In the genomic region with DNA sequence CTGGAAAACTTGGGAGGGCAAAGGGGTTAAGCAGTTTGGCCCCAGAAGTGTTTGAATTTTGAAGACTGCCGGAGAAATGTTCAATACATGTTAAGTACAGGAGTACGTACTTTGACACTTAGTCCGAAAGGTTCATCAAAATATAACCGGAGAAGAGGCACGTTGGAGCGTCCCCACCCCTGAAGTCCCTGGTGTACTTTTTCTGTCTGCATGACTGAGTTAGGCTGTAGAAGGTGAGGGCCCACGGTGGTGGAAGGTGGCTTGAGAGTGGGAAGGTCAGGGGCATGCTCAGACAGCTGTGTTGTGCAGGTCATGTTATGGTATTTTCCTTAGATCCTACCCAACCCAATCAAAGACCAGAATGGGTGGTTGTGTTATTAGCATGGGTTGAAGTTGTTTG, we compare ENCODE assay signal across 10 mouse cellular contexts. TPM values are rescaled to one million over a fixed set of nuclear protein-coding genes. Genes with fewer than 3 reads are reported as not detected.
DNase-seq lines count a peak whose midpoint lies in the region; ATAC-seq and TF ChIP-seq lines count a peak whose summit lies in the region.
"Had no signal": no experiment of that assay in that cellular context is flagged by ENCODE, and none has a peak within 500 bp of the region (broad histone marks: within the 10 kb centered on the region; RNA-seq: fewer than 3 reads in every experiment).

No protein-coding gene starts in this region.

- H3K9me3 ChIP-seq in hindbrain, embryonic 10.5 days: no peaks in the 10 kb centered on the region
- H3K9me3 ChIP-seq in hindbrain, embryonic 14.5 days (ENCODE audit: control insufficient read depth, low read length): no peaks in the 10 kb centered on the region
- H3K9me3 ChIP-seq in embryonic facial prominence, embryonic 10.5 days: no peaks in the 10 kb centered on the region
- H3K9me3 ChIP-seq in intestine, embryonic 16.5 days (ENCODE audit: control insufficient read depth, low read length): no peaks in the 10 kb centered on the region
- no peaks in the 10 kb centered on the region for H3K9me3 ChIP-seq in liver, embryonic 14.5 days (ENCODE audit: control insufficient read depth, low read length)

- no peak overlapping the region for H3K9ac ChIP-seq in hindbrain, embryonic 14.5 days
- peak overlapping the region; percentile 97; the same call in 1 of the 2 replicates for H3K9ac ChIP-seq in intestine, embryonic 16.5 days (ENCODE audit: low read depth, low read length)
- no peak overlapping the region for H3K9ac ChIP-seq in liver, embryonic 14.5 days (replicated peaks)

- no peak for TF ChIP-seq CTCF in liver, embryonic 14.5 days (IDR thresholded peaks at IDR 0.05; ENCODE audit: low read depth)

- 90% methylated on average over 7 of the region's 7 CpGs for WGBS in hindbrain, embryonic 10.5 days
- 95% methylated on average over 7 of the region's 7 CpGs for WGBS in hindbrain, embryonic 14.5 days
- 88% methylated on average over 7 of the region's 7 CpGs for WGBS in embryonic facial prominence, embryonic 10.5 days
- WGBS in intestine, embryonic 16.5 days: 85% methylated on average over 7 of the region's 7 CpGs
- 76% methylated on average over 7 of the region's 7 CpGs for WGBS in liver, embryonic 14.5 days (ENCODE audit: insufficient replicate concordance)

- TF ChIP-seq EP300 in liver, embryonic 14.5 days (IDR thresholded peaks at IDR 0.05; ENCODE audit: low read depth): no peak

- no peaks in the 10 kb centered on the region for H3K36me3 ChIP-seq in hindbrain, embryonic 10.5 days
- H3K36me3 ChIP-seq in hindbrain, embryonic 14.5 days (replicated peaks; ENCODE audit: control insufficient read depth, insufficient read depth): no peaks in the 10 kb centered on the region
- 0 out of 2 replicates have a peak, but pooled peaks cover 4% of the 10 kb centered on the region for H3K36me3 ChIP-seq in embryonic facial prominence, embryonic 10.5 days (replicated peaks)
- H3K36me3 ChIP-seq in intestine, embryonic 16.5 days (ENCODE audit: control insufficient read depth, insufficient read depth, low read length): no peaks in the 10 kb centered on the region
- H3K36me3 ChIP-seq in liver, embryonic 14.5 days (replicated peaks; ENCODE audit: control insufficient read depth, insufficient read depth, low read depth): no peaks in the 10 kb centered on the region
- H3K36me3 ChIP-seq: G1E had no signal

- no peak overlapping the region for H3K4me2 ChIP-seq in hindbrain, embryonic 14.5 days (replicated peaks)
- H3K4me2 ChIP-seq in intestine, embryonic 16.5 days (ENCODE audit: low read depth, low read length): peak overlapping the region; percentile 81
- peak overlapping the region; percentile 54; the same call in 1 of the 2 replicates for H3K4me2 ChIP-seq in liver, embryonic 14.5 days (ENCODE audit: low read depth)

- DNase-seq in hindbrain, embryonic 10.5 days (ENCODE audit: low spot score): no peak
- DNase-seq in hindbrain, embryonic 14.5 days (ENCODE audit: low spot score): no peak
- DNase-seq in embryonic facial prominence, embryonic 10.5 days (ENCODE audit: low spot score): no peak
- DNase-seq in liver, embryonic 14.5 days (ENCODE audit: low read depth in 3 of 3, low spot score in 3 of 3): no peak
- no peak for DNase-seq in layer of hippocampus, adult 9-11 months
- DNase-seq: adrenal gland, adult 2 months; right cerebral cortex, postnatal 4 days had no signal

- no peaks in the 10 kb centered on the region for H3K27me3 ChIP-seq in hindbrain, embryonic 10.5 days (ENCODE audit: insufficient read depth, poor library complexity, severe bottlenecking)
- no peaks in the 10 kb centered on the region for H3K27me3 ChIP-seq in hindbrain, embryonic 14.5 days (ENCODE audit: control insufficient read depth, insufficient read depth, low read length)
- no peaks in the 10 kb centered on the region for H3K27me3 ChIP-seq in embryonic facial prominence, embryonic 10.5 days (replicated peaks; ENCODE audit: low read depth, poor library complexity, severe bottlenecking)
- no peaks in the 10 kb centered on the region for H3K27me3 ChIP-seq in intestine, embryonic 16.5 days (replicated peaks; ENCODE audit: control insufficient read depth, insufficient read depth, low read length)
- peaks cover 18% of the 10 kb centered on the region for H3K27me3 ChIP-seq in liver, embryonic 14.5 days (ENCODE audit: control insufficient read depth, insufficient read depth, low read length)

- ATAC-seq in hindbrain, embryonic 14.5 days (ENCODE audit: low FRiP score): no peak
- ATAC-seq in intestine, embryonic 16.5 days: no peak
- no peak for ATAC-seq in liver, embryonic 14.5 days (ENCODE audit: insufficient read depth)
- no peak for ATAC-seq in CD4-positive, CD25-positive, alpha-beta regulatory T cell, adult 4 months

- peaks cover 26% of the 10 kb centered on the region for H3K4me1 ChIP-seq in hindbrain, embryonic 10.5 days (replicated peaks)
- peaks cover 10% of the 10 kb centered on the region for H3K4me1 ChIP-seq in hindbrain, embryonic 14.5 days (replicated peaks; ENCODE audit: control insufficient read depth, insufficient read depth, low read length)
- H3K4me1 ChIP-seq in embryonic facial prominence, embryonic 10.5 days: peaks cover 39% of the 10 kb centered on the region
- peaks cover 23% of the 10 kb centered on the region for H3K4me1 ChIP-seq in intestine, embryonic 16.5 days (ENCODE audit: control insufficient read depth, insufficient read depth, low read length)
- H3K4me1 ChIP-seq in liver, embryonic 14.5 days (replicated peaks; ENCODE audit: control insufficient read depth in 2 of 2, insufficient read depth in 2 of 2, low read length in 1 of 2): peaks cover 0 to 8% of the 10 kb centered on the region in 2 experiments; a peak in 1 of 4 replicates

- peak overlapping the region; percentile 92 for H3K4me3 ChIP-seq in hindbrain, embryonic 10.5 days
- H3K4me3 ChIP-seq in hindbrain, embryonic 14.5 days (replicated peaks; ENCODE audit: low read length): no peak overlapping the region
- H3K4me3 ChIP-seq in embryonic facial prominence, embryonic 10.5 days: peak overlapping the region; percentile 93; the same call in 1 of the 2 replicates
- no peak overlapping the region for H3K4me3 ChIP-seq in intestine, embryonic 16.5 days (ENCODE audit: low read length)
- no peak overlapping the region for H3K4me3 ChIP-seq in liver, embryonic 14.5 days (ENCODE audit: insufficient read depth in 1 of 2, low read depth in 2 of 2, low read length in 2 of 2)

- peak overlapping the region; percentile 99; the same call in 1 of the 2 replicates for H3K27ac ChIP-seq in hindbrain, embryonic 10.5 days
- H3K27ac ChIP-seq in hindbrain, embryonic 14.5 days: no peak overlapping the region
- H3K27ac ChIP-seq in embryonic facial prominence, embryonic 10.5 days (replicated peaks): peak overlapping the region; percentile 100
- peak overlapping the region; percentile 100 for H3K27ac ChIP-seq in intestine, embryonic 16.5 days (ENCODE audit: low read length)
- no peak overlapping the region for H3K27ac ChIP-seq in liver, embryonic 14.5 days

RNA-seq across cellular contexts. Expression of gene Lpp, which starts 1.4 kb away (rescaled TPM):
- 26.6 and 28.6 TPM in 2 replicates for polyA plus RNA-seq in hindbrain, embryonic 10.5 days (2016; fragmentation: Nextera tagmentation; extraction: Ambion mirVana)
- polyA plus RNA-seq in hindbrain, embryonic 14.5 days (2014; fragmentation: Nextera tagmentation; extraction: Ambion mirVana): 11.0 and 13.0 TPM in 2 replicates
- polyA plus RNA-seq in embryonic facial prominence, embryonic 10.5 days (2016; fragmentation: Nextera tagmentation; extraction: Ambion mirVana): 41.8 and 43.5 TPM in 2 replicates
- polyA plus RNA-seq in intestine, embryonic 16.5 days (2015; fragmentation: Nextera tagmentation; extraction: Ambion mirVana): 64.7 and 66.5 TPM in 2 replicates
- polyA plus RNA-seq in liver, embryonic 14.5 days (2012; rRNA removed): 1.4 TPM in 2 replicates
- 3.5 and 4.3 TPM in 2 replicates for polyA plus RNA-seq in liver, embryonic 14.5 days (2014; fragmentation: Nextera tagmentation; extraction: Ambion mirVana)
- polyA plus RNA-seq in CD4-positive, CD25-positive, alpha-beta regulatory T cell, adult 4 months (2017; shearing (Covaris generic)): 10 to 100 TPM; 22.3 to 28.2 TPM
- polyA plus RNA-seq: G1E had no signal

Comparison
In these comparisons a context has a peak if more than half of its experiments do, and no peak if none do; other contexts are left out.
1. H3K27ac ChIP-seq: peak in hindbrain, embryonic 10.5 days (single experiment), embryonic facial prominence, embryonic 10.5 days (single experiment) and intestine, embryonic 16.5 days (single experiment); none in hindbrain, embryonic 14.5 days (single experiment) and liver, embryonic 14.5 days (single experiment).
2. H3K4me3 ChIP-seq: peak in hindbrain, embryonic 10.5 days (single experiment) and embryonic facial prominence, embryonic 10.5 days (single experiment); none in hindbrain, embryonic 14.5 days (single experiment), intestine, embryonic 16.5 days (single experiment) and liver, embryonic 14.5 days (0 of 2).